Mouse (Mus musculus): ENCODE measurements at regions not wholly inside any gene's neighbourhood (a gene's known extent, or its start where the extent isn't known, plus 50 kb on each side); places are given as distances from the start of the nearest gene placed in this dataset.

DNA sequence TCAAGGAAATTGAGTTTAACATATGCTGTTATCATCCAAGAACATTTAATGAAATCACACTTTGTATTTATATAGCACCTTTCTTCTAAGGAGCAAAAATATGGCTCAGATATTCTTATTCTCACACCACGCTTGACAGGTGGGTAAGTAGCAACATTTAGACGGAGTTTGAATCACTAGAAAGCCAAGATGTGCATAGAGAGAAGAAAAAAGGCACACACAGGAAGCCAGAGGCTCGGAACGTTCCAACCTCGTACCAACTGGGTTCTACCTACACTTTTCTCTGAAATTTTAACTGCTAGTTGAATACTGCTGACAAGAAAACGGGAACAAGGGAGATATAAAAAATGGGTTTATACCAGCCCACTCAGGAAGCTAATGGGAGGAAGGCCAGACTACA, 528.4 kb upstream of the Arid1b start:
- TF ChIP-seq POLR2A (IDR thresholded peaks at IDR 0.05; ENCODE audit: insufficient read length, low read depth): no peak
- no peak for TF ChIP-seq REST (IDR thresholded peaks at IDR 0.05; ENCODE audit: insufficient read depth, insufficient read length)
- TF ChIP-seq MAX (IDR thresholded peaks at IDR 0.05; ENCODE audit: low read depth): no peak
- no peak for TF ChIP-seq TCF12 (IDR thresholded peaks at IDR 0.05; ENCODE audit: insufficient read depth, poor library complexity, severe bottlenecking)
- no peak for TF ChIP-seq MYOD1 (IDR thresholded peaks at IDR 0.05; ENCODE audit: control insufficient read depth in 1 of 3, insufficient read length in 2 of 3, low read depth in 2 of 3)
- TF ChIP-seq USF1 (IDR thresholded peaks at IDR 0.05; ENCODE audit: low read depth): no peak
- TF ChIP-seq MYOG (IDR thresholded peaks at IDR 0.05; ENCODE audit: control insufficient read depth in 1 of 3, insufficient read depth in 1 of 3, insufficient read length in 2 of 3, low read depth in 2 of 3): no peak
- no peak for TF ChIP-seq CEBPB (IDR thresholded peaks at IDR 0.05; ENCODE audit: insufficient read depth, poor library complexity, severe bottlenecking)
- no peak for TF ChIP-seq E2F4 (IDR thresholded peaks at IDR 0.05; ENCODE audit: insufficient read depth)
- no peak for TF ChIP-seq SRF (IDR thresholded peaks at IDR 0.05; ENCODE audit: control insufficient read depth, insufficient read length, low read depth)
- no peak for TF ChIP-seq TCF3 (IDR thresholded peaks at IDR 0.05; ENCODE audit: insufficient read length, low read depth)
- no peak for TF ChIP-seq POLR2AphosphoS2 (IDR thresholded peaks at IDR 0.05; ENCODE audit: insufficient read length, low read depth)
